Mouse (Mus musculus) erythroblast, embryonic 14.5 days (primary cell): ENCODE data around the gene Znrf4.

Experiments used
- GATA1 ChIP-seq: IDR thresholded peaks from 2 replicates; pipeline ENCODE4 v1.6.1; 2012; ENCODE audit warnings: low read length, inconsistent platforms, mixed read lengths
- TAL1 ChIP-seq: IDR thresholded peaks from 3 replicates; pipeline ENCODE4 v1.6.1; 2012; ENCODE audit warnings: low read length, inconsistent platforms, mixed read lengths

DNA sequence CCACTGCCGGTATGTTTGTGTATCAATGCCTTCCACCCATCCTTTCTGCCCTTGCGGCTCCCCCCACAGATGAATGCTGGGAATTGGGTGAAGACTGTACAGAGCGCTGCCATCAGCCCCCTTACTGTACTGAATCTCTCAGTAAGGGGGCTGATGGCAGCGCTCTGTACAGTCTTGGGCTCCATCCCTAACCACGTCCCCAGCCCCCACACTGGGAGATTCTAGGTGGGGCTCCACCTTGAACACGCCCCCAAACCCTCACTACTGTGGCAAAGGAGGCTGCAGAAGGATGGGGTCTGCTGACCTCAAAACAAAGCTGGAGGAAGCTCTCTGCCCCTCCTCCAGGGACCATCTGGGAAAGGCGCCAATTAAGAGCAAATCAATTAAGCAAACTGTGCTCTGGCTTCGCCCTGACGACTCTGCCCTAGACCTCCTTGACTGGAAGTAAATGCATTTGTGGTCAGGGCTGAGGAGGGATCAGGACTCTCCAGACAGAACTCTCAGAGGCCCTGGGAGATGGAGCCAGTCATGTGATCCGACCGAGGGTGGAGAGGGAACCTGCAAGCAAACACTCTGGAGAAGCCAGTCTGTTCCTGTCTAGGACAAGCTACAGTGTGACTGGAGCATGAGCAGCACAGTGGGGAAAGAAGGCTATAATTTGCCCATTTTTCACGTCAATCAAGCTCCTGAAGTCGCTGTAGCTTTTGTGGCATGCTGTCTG is 3.6 kb upstream of the Znrf4 start:
- TF ChIP-seq TAL1 (no peak), GATA1 (no peak)
